Mouse (Mus musculus): ENCODE data around the gene Car12. TPM values are rescaled to one million over a fixed set of nuclear protein-coding genes. Genes with fewer than 3 reads are reported as not detected.

Car12 gene
- 10.0 and 13.0 TPM in 2 replicates for polyA plus RNA-seq (2015; fragmentation: Nextera tagmentation; extraction: Ambion mirVana)

DNA sequence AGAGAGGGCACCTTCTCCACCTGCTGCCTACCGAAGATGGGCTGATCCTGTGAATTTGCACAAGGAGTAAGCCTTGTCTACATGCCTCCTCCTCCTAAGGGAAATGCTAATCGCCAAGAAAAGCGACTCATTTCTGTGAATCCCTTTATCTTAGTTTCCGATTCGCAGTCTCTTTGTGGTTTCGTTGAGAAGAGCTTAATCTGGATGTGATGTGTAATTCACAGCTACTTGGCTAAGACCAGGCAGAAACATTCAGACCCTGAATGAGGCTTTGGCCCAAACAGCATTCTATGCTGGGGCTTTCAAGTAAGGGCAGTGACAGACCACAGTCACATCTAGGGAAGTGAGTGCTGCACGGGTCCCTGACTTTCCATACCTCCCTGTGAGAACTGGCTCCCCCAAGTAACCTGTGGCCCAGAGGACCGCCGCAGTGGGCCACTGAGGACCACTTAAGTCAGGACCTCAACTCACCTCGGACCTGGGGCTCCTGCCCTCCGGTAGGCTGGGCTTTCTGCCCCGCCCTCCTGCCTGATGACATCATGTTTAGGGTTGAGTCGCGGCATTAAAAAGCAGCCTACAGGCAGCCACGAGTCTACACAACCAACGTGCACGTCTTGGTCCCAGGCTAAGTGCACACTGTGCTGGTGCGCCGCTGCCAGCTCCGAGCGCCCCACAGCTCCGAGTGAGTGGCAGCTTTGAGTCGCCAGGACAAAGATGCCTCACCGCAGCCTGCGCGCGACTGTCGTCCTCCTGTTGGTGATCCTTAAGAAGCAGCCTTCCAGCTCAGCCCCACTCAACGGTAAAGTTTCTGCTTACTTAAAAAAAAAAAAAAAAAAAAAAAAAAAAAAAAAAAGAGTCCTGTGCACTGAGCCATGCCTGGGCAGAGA lies at the start of gene Car12:
Car12 (plus strand) TSS at position 552 of the 887 bp plus-strand sequence.
- H3K36me3 ChIP-seq, result no peaks in the 10 kb centered on the region
- ATAC-seq (ENCODE audit: insufficient read depth, low FRiP score, low read depth), result peak; percentile 78; the same call in 1 of the 2 replicates
- H3K27me3 ChIP-seq (replicated peaks), result no peaks in the 10 kb centered on the region; the same call in 1 of the 2 replicates
- H3K4me3 ChIP-seq (replicated peaks), result peak within 1 kb of the TSS; percentile 42
- 11% methylated on average over 29 of the region's 29 CpGs for WGBS
- H3K4me1 ChIP-seq, result 0 out of 2 replicates have a peak, but pooled peaks cover 11% of the 10 kb centered on the region
- no peaks in the 10 kb centered on the region for H3K9me3 ChIP-seq
- H3K27ac ChIP-seq, result no peak within 1 kb of the TSS
- H3K9ac ChIP-seq, result 0 out of 2 replicates have a peak within 1 kb of the TSS, but pooled peaks have one; percentile 29
- H3K4me2 ChIP-seq, result peak within 1 kb of the TSS; percentile 84

DNA sequence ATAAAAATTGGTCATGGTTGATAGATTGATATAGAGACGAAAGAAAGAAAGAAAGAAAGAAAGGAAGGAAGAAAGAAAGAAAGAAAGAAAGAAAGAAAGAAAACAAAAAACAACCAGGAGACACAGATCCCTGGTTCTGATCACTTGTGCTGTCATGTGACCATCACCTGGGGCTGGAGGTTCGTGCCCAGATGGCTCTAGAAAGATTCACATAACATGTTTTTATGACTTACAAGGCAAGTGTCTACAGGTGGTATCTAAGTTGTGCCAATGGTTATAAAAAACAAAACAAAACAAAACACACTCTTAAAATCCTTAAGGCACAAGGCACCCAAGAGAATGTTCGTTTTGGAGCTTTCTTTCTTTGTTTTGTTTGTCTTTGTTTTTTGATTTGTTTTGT lies 49.7 kb upstream of the Car12 start:
- ATAC-seq (ENCODE audit: insufficient read depth, low FRiP score, low read depth), result no peak
- WGBS, result 85% methylated on average over 3 of the region's 3 CpGs

GRCm38 (mm10) chr9:66664561-66664960 lies 48.9 kb upstream of the Car12 start:
- Histone ChIP-seq H3K4me2 (no peak overlapping the region), H3K27me3 (replicated peaks) (no peaks in the 10 kb centered on the region), H3K36me3 (no peaks in the 10 kb centered on the region), H3K9ac (no peak overlapping the region), H3K9me3 (no peaks in the 10 kb centered on the region), H3K4me3 (replicated peaks) (no peak overlapping the region), H3K4me1 (no peaks in the 10 kb centered on the region), H3K27ac (no peak overlapping the region)
- ATAC-seq (ENCODE audit: insufficient read depth, low FRiP score, low read depth), result no peak
- WGBS, result 87% methylated on average over 7 of the region's 7 CpGs

More for the DNA sequence above, 49.7 kb upstream of the Car12 start:
- Histone ChIP-seq H3K9ac (no peak overlapping the region), H3K9me3 (no peaks in the 10 kb centered on the region), H3K27me3 (replicated peaks) (no peaks in the 10 kb centered on the region), H3K4me3 (replicated peaks) (no peak overlapping the region), H3K4me1 (no peaks in the 10 kb centered on the region), H3K4me2 (no peak overlapping the region), H3K36me3 (no peaks in the 10 kb centered on the region), H3K27ac (no peak overlapping the region)

DNA sequence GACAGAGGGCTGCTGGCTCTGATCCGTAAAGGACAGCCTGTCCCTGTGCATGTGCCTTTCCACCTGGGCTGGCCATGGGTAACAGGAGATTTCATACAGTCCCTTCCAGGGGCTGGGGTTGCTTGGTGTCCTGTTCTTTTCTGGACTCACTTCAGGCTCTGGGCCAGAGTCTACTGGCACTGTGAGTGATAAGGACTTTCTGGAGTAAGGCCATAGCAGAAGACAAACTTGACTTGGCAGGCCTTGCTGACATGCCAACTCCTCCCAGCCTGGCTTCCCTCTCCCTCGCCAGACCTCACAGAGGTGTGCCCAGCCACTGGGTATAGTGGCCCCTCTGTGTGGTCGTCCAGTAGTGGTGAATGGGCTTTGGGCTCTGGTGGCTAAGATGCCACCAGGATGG lies 47.3 kb upstream of the Car12 start:
- Histone ChIP-seq H3K4me3 (replicated peaks) (no peak overlapping the region), H3K36me3 (no peaks in the 10 kb centered on the region), H3K4me1 (no peaks in the 10 kb centered on the region), H3K27ac (no peak overlapping the region), H3K4me2 (no peak overlapping the region), H3K9me3 (no peaks in the 10 kb centered on the region), H3K9ac (no peak overlapping the region), H3K27me3 (replicated peaks) (no peaks in the 10 kb centered on the region)
- WGBS, result 85% methylated on average over 3 of the region's 3 CpGs
- ATAC-seq (ENCODE audit: insufficient read depth, low FRiP score, low read depth), result no peak

DNA sequence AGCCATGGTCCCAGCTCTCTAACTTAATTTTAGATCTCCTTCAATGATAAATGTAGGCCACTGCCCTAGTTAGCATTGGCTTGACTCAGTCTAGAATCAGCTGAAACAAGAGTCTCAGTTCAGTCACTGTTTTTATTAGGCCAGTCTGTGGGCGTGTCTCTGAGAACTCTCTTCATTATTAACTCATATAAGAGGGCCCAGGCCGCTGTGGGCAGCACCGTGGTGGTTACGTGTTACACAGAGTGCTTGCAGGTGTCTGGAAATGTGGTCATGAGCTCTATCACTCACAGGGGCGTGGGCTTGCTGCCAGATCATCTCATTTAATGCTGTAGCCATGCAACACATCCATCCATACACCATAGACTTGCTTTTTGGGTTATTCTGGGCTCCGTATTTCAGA lies 46.4 kb upstream of the Car12 start:
- 76% methylated on average over 6 of the region's 6 CpGs for WGBS
- Histone ChIP-seq H3K27ac (no peak overlapping the region), H3K27me3 (replicated peaks) (no peaks in the 10 kb centered on the region)

GRCm38 (mm10) chr9:66667868-66668267 lies 45.6 kb upstream of the Car12 start:
- Histone ChIP-seq H3K27me3 (replicated peaks) (no peaks in the 10 kb centered on the region), H3K9ac (no peak overlapping the region), H3K9me3 (no peaks in the 10 kb centered on the region), H3K4me3 (replicated peaks) (no peak overlapping the region), H3K4me1 (no peaks in the 10 kb centered on the region), H3K27ac (no peak overlapping the region), H3K4me2 (no peak overlapping the region), H3K36me3 (no peaks in the 10 kb centered on the region)
- no peak for ATAC-seq (ENCODE audit: insufficient read depth, low FRiP score, low read depth)
- 88% methylated on average over 4 of the region's 4 CpGs for WGBS

More for the DNA sequence above, 46.4 kb upstream of the Car12 start:
- Histone ChIP-seq H3K4me1 (no peaks in the 10 kb centered on the region), H3K4me2 (no peak overlapping the region), H3K9ac (no peak overlapping the region), H3K4me3 (replicated peaks) (no peak overlapping the region), H3K9me3 (no peaks in the 10 kb centered on the region), H3K36me3 (no peaks in the 10 kb centered on the region)
- ATAC-seq (ENCODE audit: insufficient read depth, low FRiP score, low read depth), result no peak

DNA sequence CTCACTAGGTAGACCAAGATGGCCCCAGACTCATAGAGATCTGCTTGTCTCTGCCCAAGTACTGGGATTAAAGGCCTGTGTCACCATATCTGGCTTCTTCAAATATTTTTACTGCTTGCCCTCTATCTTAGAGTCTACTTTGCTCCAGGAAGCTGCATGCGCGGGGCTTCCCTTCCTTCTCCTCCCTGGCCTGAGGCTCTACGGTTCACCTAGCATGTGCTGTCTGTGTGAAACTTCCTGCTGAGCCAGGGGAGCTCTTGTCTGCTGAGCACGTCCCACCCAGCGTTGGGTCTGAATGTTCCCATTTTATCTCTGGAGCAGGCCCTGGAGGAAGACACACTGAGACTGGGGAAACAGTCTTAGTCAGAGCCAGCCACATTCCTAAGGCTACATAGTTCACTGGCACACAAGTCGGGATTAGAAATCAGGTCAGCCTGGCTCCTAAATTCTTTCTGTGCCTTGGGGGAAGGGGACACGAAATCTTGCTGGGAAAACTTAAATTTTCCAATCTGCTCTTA lies 43.9 kb upstream of the Car12 start:
- no peaks in the 10 kb centered on the region for H3K4me1 ChIP-seq
- no peak overlapping the region for H3K4me3 ChIP-seq (replicated peaks)
- H3K27me3 ChIP-seq (replicated peaks), result no peaks in the 10 kb centered on the region
- no peak overlapping the region for H3K27ac ChIP-seq
- WGBS, result 46% methylated on average over 7 of the region's 7 CpGs
- no peak overlapping the region for H3K4me2 ChIP-seq
- ATAC-seq (ENCODE audit: insufficient read depth, low FRiP score, low read depth), result no peak
- no peaks in the 10 kb centered on the region for H3K36me3 ChIP-seq
- H3K9me3 ChIP-seq, result no peaks in the 10 kb centered on the region
- no peak overlapping the region for H3K9ac ChIP-seq

- H3K4me3 ChIP-seq (replicated peaks), result no peak overlapping the region
- WGBS, result 49% methylated on average over 2 of the region's 2 CpGs
Measured at GRCm38 (mm10) chr9:66673771-66674170, 39.7 kb upstream of the Car12 start.

GRCm38 (mm10) chr9:66675566-66675965 lies 37.9 kb upstream of the Car12 start:
- no peaks in the 10 kb centered on the region for H3K4me1 ChIP-seq
- no peak overlapping the region for H3K4me2 ChIP-seq
- 68% methylated on average over 1 of the region's 1 CpGs for WGBS
- H3K4me3 ChIP-seq (replicated peaks), result no peak overlapping the region
- H3K27ac ChIP-seq, result no peak overlapping the region
- no peaks in the 10 kb centered on the region for H3K36me3 ChIP-seq
- H3K27me3 ChIP-seq (replicated peaks), result no peaks in the 10 kb centered on the region
- no peaks in the 10 kb centered on the region for H3K9me3 ChIP-seq
- H3K9ac ChIP-seq, result no peak overlapping the region
- no peak for ATAC-seq (ENCODE audit: insufficient read depth, low FRiP score, low read depth)

More at GRCm38 (mm10) chr9:66673771-66674170, 39.7 kb upstream of the Car12 start:
- Histone ChIP-seq H3K27ac (no peak overlapping the region), H3K9me3 (no peaks in the 10 kb centered on the region), H3K4me2 (no peak overlapping the region), H3K4me1 (no peaks in the 10 kb centered on the region), H3K27me3 (replicated peaks) (no peaks in the 10 kb centered on the region), H3K9ac (no peak overlapping the region), H3K36me3 (no peaks in the 10 kb centered on the region)
- no peak for ATAC-seq (ENCODE audit: insufficient read depth, low FRiP score, low read depth)

- ATAC-seq (ENCODE audit: insufficient read depth, low FRiP score, low read depth), result no peak
- no peaks in the 10 kb centered on the region for H3K9me3 ChIP-seq
- H3K27me3 ChIP-seq (replicated peaks), result no peaks in the 10 kb centered on the region
- no peak overlapping the region for H3K27ac ChIP-seq
- no peaks in the 10 kb centered on the region for H3K36me3 ChIP-seq
- no peak overlapping the region for H3K4me2 ChIP-seq
- WGBS, result 43% methylated on average over 6 of the region's 6 CpGs
- H3K4me3 ChIP-seq (replicated peaks), result no peak overlapping the region
- no peaks in the 10 kb centered on the region for H3K4me1 ChIP-seq
- no peak overlapping the region for H3K9ac ChIP-seq
Measured at GRCm38 (mm10) chr9:66680102-66680501, 33.4 kb upstream of the Car12 start.

- H3K4me3 ChIP-seq (replicated peaks), result no peak overlapping the region
- H3K27me3 ChIP-seq (replicated peaks), result no peaks in the 10 kb centered on the region
- H3K4me2 ChIP-seq, result no peak overlapping the region
- no peak overlapping the region for H3K27ac ChIP-seq
- no peaks in the 10 kb centered on the region for H3K4me1 ChIP-seq
- no peak overlapping the region for H3K9ac ChIP-seq
- no peaks in the 10 kb centered on the region for H3K36me3 ChIP-seq
- WGBS, result 88% methylated on average over 3 of the region's 3 CpGs
- no peak for ATAC-seq (ENCODE audit: insufficient read depth, low FRiP score, low read depth)
- no peaks in the 10 kb centered on the region for H3K9me3 ChIP-seq
Measured at GRCm38 (mm10) chr9:66682822-66683221, 30.7 kb upstream of the Car12 start.

- H3K27me3 ChIP-seq (replicated peaks), result no peaks in the 10 kb centered on the region
- no peaks in the 10 kb centered on the region for H3K4me1 ChIP-seq
- no peaks in the 10 kb centered on the region for H3K9me3 ChIP-seq
- H3K36me3 ChIP-seq, result no peaks in the 10 kb centered on the region
- no peak overlapping the region for H3K9ac ChIP-seq
- no peak for ATAC-seq (ENCODE audit: insufficient read depth, low FRiP score, low read depth)
- no peak overlapping the region for H3K27ac ChIP-seq
- H3K4me2 ChIP-seq, result no peak overlapping the region
- H3K4me3 ChIP-seq (replicated peaks), result no peak overlapping the region
- 65% methylated on average over 6 of the region's 6 CpGs for WGBS
Measured at GRCm38 (mm10) chr9:66685730-66686129, 27.8 kb upstream of the Car12 start.
